In genomic region chr2:172263216-172263615, GRCm38 (mm10) we compare ENCODE assay signal across 22 mouse cellular contexts. TPM values are rescaled to one million over a fixed set of nuclear protein-coding genes. Genes with fewer than 3 reads are reported as not detected.
"Had no signal": no experiment of that assay in that cellular context is flagged by ENCODE, and none has a peak within 500 bp of the region (broad histone marks: within the 10 kb centered on the region; RNA-seq: fewer than 3 reads in every experiment).

No protein-coding gene starts in this region.

- H3K36me3 ChIP-seq: midbrain, embryonic 10.5 days; midbrain, embryonic 12.5 days; neural tube, embryonic 12.5 days; stomach, embryonic 15.5 days had no signal

- H3K27me3 ChIP-seq: midbrain, embryonic 12.5 days; neural tube, embryonic 12.5 days; stomach, embryonic 15.5 days had no signal

- H3K9ac ChIP-seq: lung, embryonic 14.5 days; midbrain, embryonic 12.5 days; neural tube, embryonic 12.5 days; stomach, embryonic 15.5 days had no signal

- H3K9me3 ChIP-seq: midbrain, embryonic 10.5 days; midbrain, embryonic 12.5 days; neural tube, embryonic 12.5 days; stomach, embryonic 15.5 days had no signal

- H3K27ac ChIP-seq: midbrain, embryonic 10.5 days; midbrain, embryonic 12.5 days; neural tube, embryonic 12.5 days; stomach, embryonic 15.5 days; stomach, postnatal 0 days had no signal

- H3K4me1 ChIP-seq: neural tube, embryonic 12.5 days; stomach, embryonic 15.5 days had no signal

- H3K4me3 ChIP-seq: midbrain, embryonic 10.5 days; midbrain, embryonic 12.5 days; neural tube, embryonic 12.5 days; stomach, embryonic 15.5 days had no signal

- H3K4me2 ChIP-seq: lung, embryonic 14.5 days; midbrain, embryonic 12.5 days; neural tube, embryonic 12.5 days; stomach, embryonic 15.5 days had no signal

- ATAC-seq: midbrain, embryonic 16.5 days had no signal

- DNase-seq: lung, adult 18-20 months; lung, embryonic 14.5 days; lung, postnatal 10 days; lung, postnatal 4 days; midbrain, embryonic 14.5 days; right cerebral cortex, postnatal 14 days; thymus, adult 2 months; thymus, postnatal 25 days; thymus, postnatal 4 days had no signal

RNA-seq across cellular contexts. Expression of gene Mc3r, which starts 14.9 kb away (rescaled TPM):
- total RNA-seq: megakaryocyte, adult 5-6 weeks; megakaryocyte-erythroid progenitor cell, adult 5-6 weeks; neutrophil, adult 5-6 weeks had no signal
- polyA plus RNA-seq: lung, embryonic 14.5 days; lung, embryonic 16.5 days; midbrain, embryonic 10.5 days; midbrain, embryonic 12.5 days; neural tube, embryonic 12.5 days; spleen, adult 2 months; stomach, embryonic 15.5 days; stomach, postnatal 0 days; testis, adult 2 months; thymus, adult 2 months; urinary bladder, adult 2 months had no signal
